Mouse (Mus musculus) heart, embryonic 15.5 days (tissue): Measurements from ENCODE around the gene Gfi1b. TPM values are rescaled to one million over a fixed set of nuclear protein-coding genes. Genes with fewer than 3 reads are reported as not detected.
A peak's percentile ranks its signal among the peaks of the same experiment; 100 is the strongest.

Experiments used
- ATAC-seq: fragments of 200-750 bp; cut with Nextera tagmentation; replicated peaks from 2 replicates; pipeline ENCODE4 v1.8.0; 2017; ENCODE audit warnings: low read depth, moderate TSS enrichment; ENCODE audit not compliant: insufficient number of reproducible peaks, insufficient read depth, low FRiP score
- H3K27ac ChIP-seq: fragments of 300-500 bp; sonication (generic); 2 replicates; pipeline ENCODE4 v1.5.1; 2015; ENCODE audit warnings: mild to moderate bottlenecking, inconsistent platforms
- H3K27me3 ChIP-seq: fragments of 300-500 bp; sonication (generic); 2 replicates; pipeline ENCODE4 v1.6.1; 2015; ENCODE audit warnings: inconsistent platforms
- H3K36me3 ChIP-seq: fragments of 300-500 bp; sonication (generic); 2 replicates; pipeline ENCODE4 v1.6.1; 2015; ENCODE audit warnings: mild to moderate bottlenecking, inconsistent platforms
- H3K4me1 ChIP-seq: fragments of 300-500 bp; sonication (generic); replicated peaks from 2 replicates; pipeline ENCODE4 v1.6.1; 2015; ENCODE audit warnings: inconsistent platforms
- H3K4me2 ChIP-seq: fragments of 300-500 bp; sonication (generic); 2 replicates; pipeline ENCODE4 v1.6.1; 2015; ENCODE audit warnings: inconsistent platforms, mild to moderate bottlenecking, moderate library complexity
- H3K4me3 ChIP-seq: fragments of 300-500 bp; sonication (generic); 2 replicates; pipeline ENCODE4 v1.5.1; 2015; ENCODE audit warnings: mild to moderate bottlenecking, inconsistent platforms
- H3K9ac ChIP-seq: fragments of 300-500 bp; sonication (generic); 2 replicates; pipeline ENCODE4 v1.6.1; 2015; ENCODE audit warnings: mild to moderate bottlenecking, inconsistent platforms
- H3K9me3 ChIP-seq: fragments of 300-500 bp; sonication (generic); replicated peaks from 2 replicates; pipeline ENCODE4 v1.6.1; 2016; ENCODE audit warnings: inconsistent platforms
- WGBS: fragments of 180-500 bp; shearing (Covaris S2); methylation state at CpG from one replicate; pipeline ENCODE4 v1.1.7; 2015; ENCODE audit warnings: mixed read lengths; 5-methylcytosine and 5-hydroxymethylcytosine counted together
- polyA plus RNA-seq: library from polyadenylated mRNA; unstranded; fragments of >200 nt; fragmentation: Nextera tagmentation; extraction: Ambion mirVana; gene quantifications from 2 replicates; pipeline ENCODE4 v1.2.1, GENCODE M21; 2015

The Gfi1b gene
- polyA plus RNA-seq, 1 experiment from 2014 or later, result 0.25 TPM

DNA sequence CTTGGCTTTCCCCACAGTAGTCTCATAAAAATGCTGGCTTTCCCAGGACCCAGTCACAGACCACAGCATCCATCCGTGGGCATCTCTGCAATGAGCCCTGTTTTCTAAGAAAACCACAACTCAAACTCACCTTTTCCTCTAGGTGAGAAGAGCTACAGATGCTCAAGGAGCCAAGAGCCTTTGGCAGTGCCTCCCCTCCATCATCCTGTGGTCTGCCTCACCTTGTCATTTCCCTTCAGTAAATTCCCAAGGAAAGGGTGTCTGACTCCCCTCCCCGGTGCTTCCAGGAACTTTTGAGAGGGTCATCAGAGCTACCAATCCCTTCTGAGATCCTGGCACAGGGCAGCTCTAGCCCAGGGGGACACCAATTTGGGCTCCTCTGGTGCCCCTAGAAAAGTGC, 671 bp downstream of the Gfi1b start:
- peaks cover 21% of the 10 kb centered on the region for H3K4me1 ChIP-seq
- H3K4me2 ChIP-seq, result no peak overlapping the region
- H3K27me3 ChIP-seq, result peaks cover 22% of the 10 kb centered on the region
- H3K27ac ChIP-seq, result no peak overlapping the region
- H3K9me3 ChIP-seq, result no peaks in the 10 kb centered on the region
- ATAC-seq, result no peak
- 15% methylated on average over 2 of the region's 2 CpGs for WGBS
- no peaks in the 10 kb centered on the region for H3K36me3 ChIP-seq
- H3K4me3 ChIP-seq, result no peak overlapping the region
- no peak overlapping the region for H3K9ac ChIP-seq

DNA sequence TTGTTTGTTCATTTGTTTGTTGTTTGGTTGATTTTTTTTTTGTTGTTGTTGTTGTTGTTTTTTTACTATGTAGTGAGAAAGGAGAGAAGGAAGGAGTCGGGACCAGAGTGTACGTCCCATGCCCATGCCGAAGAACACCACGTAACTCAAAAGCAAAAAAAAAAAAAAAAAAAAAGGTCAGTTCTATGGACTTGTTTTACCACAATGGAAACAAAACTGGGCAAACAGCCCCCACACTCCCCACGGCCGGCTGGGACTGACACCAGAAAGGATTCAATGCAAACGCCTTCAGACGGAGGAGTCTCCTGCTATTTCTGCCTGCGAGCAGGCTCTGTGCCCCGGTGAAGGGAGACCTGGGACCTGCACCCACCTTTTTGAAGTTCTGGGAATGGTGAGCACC, 1.3 kb downstream of the Gfi1b start:
- H3K4me2 ChIP-seq, result no peak overlapping the region
- no peak overlapping the region for H3K9ac ChIP-seq
- no peaks in the 10 kb centered on the region for H3K36me3 ChIP-seq
- no peak overlapping the region for H3K4me3 ChIP-seq
- no peak for ATAC-seq
- no peaks in the 10 kb centered on the region for H3K9me3 ChIP-seq
- 59% methylated on average over 10 of the region's 10 CpGs for WGBS
- H3K27ac ChIP-seq, result no peak overlapping the region
- H3K27me3 ChIP-seq, result peaks cover 22% of the 10 kb centered on the region
- H3K4me1 ChIP-seq, result peaks cover 21% of the 10 kb centered on the region

GRCm38 (mm10) chr2:28619369-28619768, 2.4 kb downstream of the Gfi1b start:
- no peak overlapping the region for H3K4me2 ChIP-seq
- WGBS, result 85% methylated on average over 6 of the region's 6 CpGs

DNA sequence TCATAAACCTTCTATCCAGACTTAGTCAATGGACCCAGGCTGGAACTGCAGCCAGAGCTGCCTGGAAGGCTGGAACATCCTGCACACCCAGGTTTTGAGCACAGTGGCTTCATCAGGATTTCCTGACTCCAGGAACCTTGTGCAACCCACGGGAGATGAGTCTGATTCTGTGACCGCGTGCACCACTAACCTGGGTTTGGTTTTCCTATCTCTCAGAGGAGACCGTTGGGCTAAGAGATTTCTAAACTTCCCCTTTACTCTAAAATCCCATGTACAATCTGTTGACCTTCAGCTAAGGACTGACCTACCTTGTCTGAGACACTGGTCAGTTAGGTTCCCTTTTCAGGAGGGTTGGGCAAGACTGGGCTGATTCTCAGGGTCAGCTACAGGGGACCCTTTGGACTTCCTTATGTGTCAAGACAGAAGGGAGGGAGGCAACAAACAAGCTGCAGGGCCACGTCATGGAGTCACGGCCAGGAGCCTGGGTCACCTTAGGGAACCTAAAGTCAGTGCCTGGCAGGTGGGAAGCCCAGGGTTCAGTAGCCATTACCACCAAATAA, 2.9 kb downstream of the Gfi1b start:
- WGBS, result 78% methylated on average over 6 of the region's 6 CpGs
- no peak overlapping the region for H3K4me3 ChIP-seq
- no peak for ATAC-seq
- peaks cover 21% of the 10 kb centered on the region for H3K4me1 ChIP-seq
- peaks cover 26% of the 10 kb centered on the region for H3K27me3 ChIP-seq
- no peaks in the 10 kb centered on the region for H3K9me3 ChIP-seq
- H3K4me2 ChIP-seq, result no peak overlapping the region
- H3K9ac ChIP-seq, result no peak overlapping the region
- no peak overlapping the region for H3K27ac ChIP-seq
- no peaks in the 10 kb centered on the region for H3K36me3 ChIP-seq

More at GRCm38 (mm10) chr2:28619369-28619768, 2.4 kb downstream of the Gfi1b start:
- Histone ChIP-seq H3K4me1 (peaks cover 21% of the 10 kb centered on the region), H3K27me3 (peaks cover 26% of the 10 kb centered on the region), H3K36me3 (no peaks in the 10 kb centered on the region), H3K4me3 (no peak overlapping the region), H3K9me3 (no peaks in the 10 kb centered on the region), H3K27ac (no peak overlapping the region), H3K9ac (no peak overlapping the region)
- ATAC-seq, result no peak

GRCm38 (mm10) chr2:28617498-28618486, 4.0 kb downstream of the Gfi1b start:
- no peak for ATAC-seq
- Histone ChIP-seq H3K36me3 (no peaks in the 10 kb centered on the region), H3K9me3 (no peaks in the 10 kb centered on the region), H3K4me1 (peaks cover 21% of the 10 kb centered on the region), H3K9ac (no peak overlapping the region), H3K27ac (no peak overlapping the region), H3K27me3 (peaks cover 27% of the 10 kb centered on the region), H3K4me3 (no peak overlapping the region), H3K4me2 (no peak overlapping the region)
- 73% methylated on average over 8 of the region's 8 CpGs for WGBS

DNA sequence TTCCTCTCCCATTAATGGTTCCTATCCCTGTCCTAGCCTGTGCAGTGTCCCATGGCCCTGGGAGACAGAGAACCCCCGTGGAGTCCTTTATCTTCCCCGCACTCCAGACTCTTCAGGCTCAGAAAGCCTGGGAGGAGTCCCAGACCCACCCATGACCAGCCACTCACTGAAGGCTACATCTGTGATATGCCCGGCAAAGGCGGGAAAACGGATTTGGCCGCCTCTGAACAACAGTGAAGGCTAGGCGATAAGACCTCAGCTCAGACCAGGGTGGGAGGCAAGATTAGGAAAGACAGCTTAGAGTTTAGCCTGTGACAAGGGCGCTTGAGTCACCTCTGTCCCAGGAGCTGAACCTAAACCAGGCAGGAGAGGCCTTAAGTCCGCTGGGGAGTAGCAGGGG, 4.9 kb downstream of the Gfi1b start:
- Histone ChIP-seq H3K27ac (peak overlapping the region; percentile 57), H3K27me3 (peaks cover 21% of the 10 kb centered on the region), H3K4me2 (no peak overlapping the region), H3K4me1 (peaks cover 20% of the 10 kb centered on the region), H3K4me3 (no peak overlapping the region), H3K9me3 (no peaks in the 10 kb centered on the region), H3K36me3 (no peaks in the 10 kb centered on the region), H3K9ac (no peak overlapping the region)
- WGBS, result 42% methylated on average over 9 of the region's 9 CpGs
- ATAC-seq, result no peak; the same call in 1 of the 2 replicates

DNA sequence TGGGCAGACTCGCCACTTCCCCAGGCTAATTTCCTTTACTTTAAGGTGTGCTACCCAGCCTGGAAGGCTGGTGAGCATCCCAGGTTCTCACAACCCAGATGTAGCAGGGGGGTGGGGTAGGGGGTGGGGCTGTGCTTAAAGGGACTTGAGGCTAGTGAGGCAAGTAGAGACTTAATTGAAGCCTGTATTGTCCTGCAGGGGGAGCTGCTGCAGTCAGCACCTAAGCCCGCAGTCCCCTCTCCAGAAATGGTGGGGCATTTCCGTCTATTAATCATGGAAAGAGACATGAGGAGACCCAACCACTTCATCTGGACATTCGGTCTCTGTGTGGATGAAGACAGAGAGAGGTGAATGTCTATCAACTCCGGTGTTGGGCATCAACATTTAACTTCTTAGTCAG, 5.4 kb downstream of the Gfi1b start:
- peaks cover 15% of the 10 kb centered on the region for H3K4me1 ChIP-seq
- no peaks in the 10 kb centered on the region for H3K9me3 ChIP-seq
- no peak overlapping the region for H3K4me2 ChIP-seq
- H3K27ac ChIP-seq, result no peak overlapping the region
- no peaks in the 10 kb centered on the region for H3K36me3 ChIP-seq
- H3K4me3 ChIP-seq, result no peak overlapping the region
- no peak for ATAC-seq
- H3K9ac ChIP-seq, result no peak overlapping the region
- WGBS, result 52% methylated on average over 5 of the region's 5 CpGs
- H3K27me3 ChIP-seq, result peaks cover 16% of the 10 kb centered on the region

- no peak overlapping the region for H3K9ac ChIP-seq
- no peak overlapping the region for H3K27ac ChIP-seq
- 89% methylated on average over 10 of the region's 10 CpGs for WGBS
- H3K4me1 ChIP-seq, result peaks cover 14% of the 10 kb centered on the region
- H3K36me3 ChIP-seq, result no peaks in the 10 kb centered on the region
- ATAC-seq, result no peak
- H3K9me3 ChIP-seq, result no peaks in the 10 kb centered on the region
- H3K27me3 ChIP-seq, result peaks cover 7% of the 10 kb centered on the region; the same call in 1 of the 2 replicates
- H3K4me2 ChIP-seq, result no peak overlapping the region
- H3K4me3 ChIP-seq, result no peak overlapping the region
Measured at GRCm38 (mm10) chr2:28613599-28613998, 8.2 kb downstream of the Gfi1b start.

DNA sequence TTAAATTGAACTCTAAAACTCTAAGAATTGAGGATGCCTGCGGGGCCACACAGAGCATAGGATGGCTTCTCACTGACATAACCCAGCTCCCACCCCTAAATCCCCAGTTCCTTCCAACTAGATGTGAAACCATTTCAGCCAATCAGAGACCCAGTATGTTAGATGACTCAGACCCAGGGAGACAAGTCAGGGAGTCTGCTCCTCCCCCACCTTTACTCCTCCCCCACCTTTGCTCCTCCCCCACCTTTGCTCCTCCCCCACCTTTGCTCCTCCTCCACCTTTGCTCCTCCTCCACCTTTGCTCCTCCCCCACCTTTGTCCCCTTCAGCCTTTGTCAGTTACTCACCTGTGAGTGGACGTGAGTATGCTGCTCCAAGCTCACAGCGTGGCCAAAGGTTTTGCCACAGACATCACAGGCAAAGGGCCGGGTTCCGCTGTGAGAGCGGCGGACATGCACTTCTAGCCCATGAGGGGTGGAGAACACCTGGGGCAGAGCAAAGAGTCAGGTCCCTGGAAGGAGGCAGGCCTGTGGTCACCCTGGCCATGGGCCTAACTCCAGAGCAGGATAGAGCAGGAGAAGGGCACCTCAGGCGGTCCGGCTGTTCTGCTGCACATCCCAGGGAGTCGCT, 9.2 kb downstream of the Gfi1b start:
- H3K36me3 ChIP-seq, result no peaks in the 10 kb centered on the region
- no peak overlapping the region for H3K4me3 ChIP-seq
- H3K9ac ChIP-seq, result no peak overlapping the region
- 73% methylated on average over 10 of the region's 10 CpGs for whole genome bisulfite sequencing
- peaks cover 7% of the 10 kb centered on the region; the same call in 1 of the 2 replicates for H3K27me3 ChIP-seq
- H3K27ac ChIP-seq, result no peak overlapping the region
- ATAC-seq, result no peak
- H3K9me3 ChIP-seq, result no peaks in the 10 kb centered on the region
- H3K4me1 ChIP-seq, result peaks cover 11% of the 10 kb centered on the region
- no peak overlapping the region for H3K4me2 ChIP-seq

- Histone ChIP-seq H3K9me3 (no peaks in the 10 kb centered on the region), H3K4me3 (no peak overlapping the region), H3K27me3 (peaks cover 7% of the 10 kb centered on the region; the same call in 1 of the 2 replicates), H3K4me1 (peaks cover 6% of the 10 kb centered on the region; the same call in 1 of the 2 replicates), H3K36me3 (no peaks in the 10 kb centered on the region), H3K4me2 (no peak overlapping the region), H3K27ac (no peak overlapping the region), H3K9ac (no peak overlapping the region)
- no peak for ATAC-seq
- 85% methylated on average over 17 of the region's 17 CpGs for WGBS
Measured at GRCm38 (mm10) chr2:28611407-28611787, 10.4 kb downstream of the Gfi1b start.

DNA sequence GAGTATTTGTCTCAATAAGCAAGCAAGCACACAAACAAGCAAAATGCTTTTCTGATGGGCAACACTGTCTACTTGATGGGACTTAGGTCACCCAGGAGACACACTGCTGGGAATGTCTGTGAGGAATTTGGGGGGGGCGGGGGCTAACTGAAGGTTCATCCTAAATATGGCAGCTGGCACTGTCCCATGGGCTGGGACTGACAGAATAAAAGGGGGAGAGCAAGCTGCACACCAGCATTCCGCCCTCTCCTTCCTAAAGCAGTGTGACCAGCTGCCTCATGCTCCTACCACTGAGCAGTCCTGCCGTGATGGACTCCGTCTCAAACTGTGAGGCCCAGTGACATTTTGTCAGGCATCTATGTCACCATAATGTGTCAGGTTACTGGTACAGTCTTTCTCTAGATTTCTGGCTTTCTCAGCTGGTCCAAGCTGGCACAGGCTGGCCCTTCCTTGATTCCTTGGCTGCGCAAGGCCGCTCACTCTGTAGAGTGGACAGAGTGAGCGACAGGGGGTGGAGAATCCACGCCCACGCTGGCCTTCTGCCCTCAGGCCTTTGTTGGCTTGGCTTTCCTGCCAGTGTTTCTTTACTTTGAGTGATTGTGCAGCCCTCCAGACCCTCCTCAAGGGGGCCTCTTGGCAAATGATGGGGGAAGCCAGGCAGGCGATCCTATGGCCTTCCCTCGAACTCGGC, 10.9 kb downstream of the Gfi1b start:
- Histone ChIP-seq H3K9me3 (no peaks in the 10 kb centered on the region), H3K9ac (no peak overlapping the region), H3K4me3 (no peak overlapping the region), H3K4me1 (peaks cover 11% of the 10 kb centered on the region), H3K36me3 (no peaks in the 10 kb centered on the region), H3K27ac (no peak overlapping the region), H3K4me2 (no peak overlapping the region), H3K27me3 (peaks cover 7% of the 10 kb centered on the region; the same call in 1 of the 2 replicates)
- WGBS, result 81% methylated on average over 12 of the region's 12 CpGs
- no peak for ATAC-seq
